Mouse (Mus musculus) MN1 (cell line): ENCODE data around the gene Pak7.
"Not testable (repeated sequence)": the region's sequence is repeated elsewhere in the genome, so short reads cannot be mapped to it uniquely, and the experiment has no call there.

ENCODE experiments used
- DNase-seq: peaks from one replicate; pipeline ENCODE4 v3.0.0-alpha.2; 2016; ENCODE audit warnings: low spot score

The Pak7 gene

GRCm38 (mm10) chr2:136387181-136388131 lies at the start of gene Pak7:
Gene Pak7 (minus strand): TSS chr2:136387967.
- no peak for DNase-seq

- no peak for DNase-seq
These were observed 37.8 kb upstream of the Pak7 start for GRCm38 (mm10) chr2:136425561-136425960.

DNA sequence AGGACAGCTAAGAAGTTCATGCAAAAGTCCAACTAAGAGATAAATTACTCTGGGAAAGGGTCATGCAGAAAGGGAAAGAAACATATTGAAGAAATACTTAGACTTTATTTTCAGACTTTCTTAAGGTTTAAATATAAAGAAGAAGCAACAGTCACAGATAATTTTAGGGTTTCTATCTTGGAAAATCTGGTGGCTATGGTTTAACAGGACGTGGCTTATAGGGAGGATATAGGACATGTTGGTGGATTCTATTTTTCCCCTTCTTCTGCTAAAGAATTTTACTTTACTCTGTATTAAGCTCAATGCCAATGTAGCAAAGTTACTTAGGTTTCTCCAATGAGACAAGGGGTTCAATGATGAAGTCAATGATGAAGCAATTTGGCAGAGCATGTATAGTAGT lies 31.8 kb upstream of the Pak7 start:
- DNase-seq = no peak

DNA sequence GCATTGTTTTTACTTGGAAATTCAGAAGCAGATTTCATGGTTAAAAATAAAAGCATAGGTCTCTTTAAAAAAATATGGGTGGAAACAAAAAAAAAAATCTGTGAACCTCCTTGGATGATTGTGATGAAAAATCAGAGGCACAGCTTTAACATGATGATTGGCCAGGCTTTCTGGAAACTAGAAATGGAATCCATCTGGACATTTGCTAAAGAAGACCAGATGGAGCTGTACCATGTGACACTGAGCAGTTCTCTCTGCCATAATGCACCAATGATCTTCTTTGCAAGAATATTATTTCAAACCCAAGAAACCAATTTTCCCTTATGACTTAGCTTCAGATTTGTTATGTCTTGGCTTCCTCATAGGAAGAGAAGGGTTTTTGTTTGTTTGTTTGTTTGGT lies 28.6 kb upstream of the Pak7 start:
- DNase-seq = no peak

DNA sequence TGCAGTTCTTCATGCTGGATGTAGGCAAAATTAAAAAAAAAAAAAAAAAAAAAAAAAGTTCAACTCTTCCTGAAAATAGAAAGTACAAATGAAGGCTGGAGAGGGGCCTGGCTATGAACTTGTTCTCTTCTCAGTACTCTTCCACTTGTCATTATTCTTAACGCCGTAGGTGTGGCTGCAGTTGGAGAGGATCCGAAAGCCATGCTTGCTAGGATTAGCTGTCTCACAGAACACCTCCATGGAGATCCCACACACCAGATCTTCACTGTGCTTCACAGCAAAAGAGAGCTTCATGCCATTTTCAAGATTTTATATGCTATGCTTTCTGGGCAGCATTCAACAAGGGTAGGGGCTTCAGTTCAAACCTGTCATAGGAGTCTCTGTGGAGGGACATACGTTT lies 14.8 kb upstream of the Pak7 start:
- no peak for DNase-seq

DNA sequence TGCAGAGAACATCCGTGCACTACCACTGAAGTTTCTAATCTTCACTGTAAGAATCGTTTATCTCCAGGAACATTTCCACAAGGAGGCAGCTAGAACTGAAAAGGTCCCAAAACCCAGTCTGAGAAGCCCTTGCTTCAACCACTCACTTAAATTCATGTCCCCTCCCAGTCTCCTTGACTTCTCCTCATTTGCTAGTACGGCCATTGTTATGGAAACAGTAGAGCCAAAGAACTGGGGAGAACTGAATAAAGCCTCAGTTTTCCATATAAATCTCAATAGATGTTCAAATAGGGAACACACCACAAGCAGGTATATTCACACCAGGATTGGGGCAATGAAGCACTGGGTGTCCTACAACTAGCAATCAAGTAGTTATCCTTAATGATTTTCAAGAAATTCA lies 12.4 kb downstream of the Pak7 start:
- no peak for DNase-seq

- no peak for DNase-seq
These were observed 15.4 kb downstream of the Pak7 start for GRCm38 (mm10) chr2:136372361-136372760.

- DNase-seq = no peak
These were observed 36.2 kb downstream of the Pak7 start for GRCm38 (mm10) chr2:136351393-136352096.

- DNase-seq = no peak
These were observed 37.3 kb downstream of the Pak7 start for GRCm38 (mm10) chr2:136350459-136350858.

DNA sequence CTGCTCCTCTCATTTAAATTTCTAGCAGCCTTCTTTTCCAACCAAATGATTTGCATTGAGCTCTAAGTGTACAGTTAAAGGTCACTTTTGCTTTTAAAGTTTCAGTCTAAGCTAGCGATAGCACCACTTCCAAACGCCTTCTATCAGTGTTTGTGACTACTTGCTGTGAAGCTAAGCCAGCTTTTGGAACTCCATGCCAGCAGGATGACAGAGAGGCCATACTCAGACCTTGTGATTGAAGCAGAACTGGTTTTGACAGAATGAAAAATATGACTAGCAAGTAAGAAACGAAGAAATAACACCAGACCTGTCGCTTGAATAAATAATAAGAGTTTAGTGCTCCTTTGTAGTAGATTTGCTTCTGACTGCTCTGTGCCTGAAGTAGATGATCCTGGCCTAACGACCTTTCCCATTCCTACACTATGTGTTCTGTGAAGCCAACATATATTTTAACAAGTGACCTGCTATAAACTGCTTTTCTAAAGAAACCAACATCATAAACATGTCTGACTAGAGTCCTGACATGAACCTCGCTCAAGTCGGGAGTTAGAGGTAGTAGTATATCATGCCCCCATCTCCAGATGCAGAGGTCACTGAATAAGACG lies 38.0 kb downstream of the Pak7 start:
- no peak for DNase-seq

DNA sequence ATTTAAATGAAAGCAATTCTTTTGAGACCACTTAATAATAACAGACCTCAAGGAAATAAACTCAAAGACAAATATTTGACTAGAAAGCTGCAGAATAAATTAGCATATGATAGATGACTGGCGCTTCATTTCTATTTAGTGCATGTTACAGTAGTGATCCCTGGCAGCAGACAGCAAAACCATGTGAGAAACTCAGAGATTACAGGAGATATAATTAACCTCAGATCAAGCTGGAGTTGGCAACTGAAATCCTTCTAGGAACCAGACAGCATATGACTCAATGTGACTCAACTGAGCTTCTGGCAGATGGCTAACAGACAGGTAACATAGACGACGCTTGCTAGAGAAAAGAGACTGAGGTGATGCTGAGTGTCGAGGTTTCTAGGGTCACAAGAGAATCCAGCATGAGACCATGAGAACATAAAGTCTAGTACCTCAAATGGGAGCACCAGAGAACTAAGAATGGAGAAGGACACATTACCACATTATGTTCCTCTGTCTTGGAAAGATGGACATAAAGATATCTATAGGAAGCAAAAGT lies 43.5 kb downstream of the Pak7 start:
- not testable (repeated sequence) for DNase-seq

- DNase-seq = no peak
These were observed 57.8 kb downstream of the Pak7 start for GRCm38 (mm10) chr2:136329974-136330373.

DNA sequence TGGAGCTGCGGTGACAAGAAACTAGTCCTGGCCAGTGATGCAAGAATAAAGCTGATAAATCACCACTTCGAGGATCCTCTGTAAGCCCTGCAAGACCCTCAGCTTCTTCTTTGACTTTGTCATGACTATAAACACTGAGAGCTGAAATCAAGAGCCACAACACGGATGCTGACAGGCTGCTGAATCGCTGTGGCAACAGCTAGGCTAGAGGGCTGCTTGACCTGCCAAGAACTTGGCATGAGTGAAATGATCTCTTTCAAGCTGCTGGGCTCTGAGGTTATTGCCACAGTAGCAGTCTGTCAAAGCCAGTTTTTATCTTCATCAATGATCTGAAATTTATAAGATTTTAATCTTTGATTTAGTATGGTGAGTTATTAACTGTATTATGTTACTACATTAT lies 62.1 kb downstream of the Pak7 start:
- DNase-seq = no peak

GRCm38 (mm10) chr2:136309313-136309712 lies 78.5 kb downstream of the Pak7 start:
- no peak for DNase-seq

DNA sequence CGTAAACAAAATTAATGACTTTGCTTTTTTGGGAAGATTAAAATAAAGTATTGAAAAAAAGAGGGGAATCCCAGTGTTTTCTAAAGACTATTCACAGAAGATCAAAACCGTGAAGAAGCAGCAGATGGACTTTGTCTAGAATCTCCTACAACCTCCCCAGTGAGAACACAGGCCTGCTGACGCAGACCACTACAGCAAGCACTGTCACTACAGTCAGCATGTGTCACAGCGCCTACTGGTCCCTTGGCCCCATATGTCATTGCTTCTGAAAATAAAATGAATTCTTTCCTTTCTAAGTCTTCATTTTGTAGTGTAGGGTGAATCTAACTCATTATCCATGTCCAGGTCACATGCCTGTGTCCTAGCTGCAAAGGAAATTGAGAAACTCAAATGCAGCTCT lies 79.0 kb downstream of the Pak7 start:
- DNase-seq = no peak

GRCm38 (mm10) chr2:136302201-136302600 lies 85.6 kb downstream of the Pak7 start:
- DNase-seq = no peak

GRCm38 (mm10) chr2:136301406-136301805 lies 86.4 kb downstream of the Pak7 start:
- no peak for DNase-seq

DNA sequence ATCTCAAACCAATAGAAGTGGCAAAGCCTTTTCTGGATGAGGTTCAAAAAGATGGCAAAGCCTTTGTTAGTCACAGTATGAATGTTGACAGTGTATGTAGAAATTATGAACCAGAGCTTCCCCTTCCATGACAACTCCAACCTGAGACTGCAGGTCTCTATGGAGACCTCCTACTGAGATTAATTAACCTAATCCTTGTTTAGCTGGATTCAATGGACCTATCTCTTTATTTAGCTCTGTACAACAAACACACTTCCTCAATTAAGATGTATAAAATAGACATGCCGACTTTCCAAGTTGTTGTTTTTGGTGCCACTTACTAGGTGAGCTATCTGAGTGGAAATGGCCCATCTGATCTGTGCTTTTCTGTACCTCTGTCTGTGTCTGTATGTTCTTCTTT lies 90.4 kb downstream of the Pak7 start:
- no peak for DNase-seq

- DNase-seq = no peak
These were observed 105.7 kb downstream of the Pak7 start for GRCm38 (mm10) chr2:136282043-136282442.

- DNase-seq = not testable (repeated sequence)
These were observed 145.8 kb downstream of the Pak7 start for GRCm38 (mm10) chr2:136241960-136242359.

- DNase-seq = no peak
These were observed 156.5 kb downstream of the Pak7 start for GRCm38 (mm10) chr2:136231228-136231627.

- DNase-seq = no peak
These were observed 183.7 kb downstream of the Pak7 start for GRCm38 (mm10) chr2:136204034-136204433.

- no peak for DNase-seq
These were observed 212.7 kb downstream of the Pak7 start for GRCm38 (mm10) chr2:136175030-136175429.
